In the genomic region with DNA sequence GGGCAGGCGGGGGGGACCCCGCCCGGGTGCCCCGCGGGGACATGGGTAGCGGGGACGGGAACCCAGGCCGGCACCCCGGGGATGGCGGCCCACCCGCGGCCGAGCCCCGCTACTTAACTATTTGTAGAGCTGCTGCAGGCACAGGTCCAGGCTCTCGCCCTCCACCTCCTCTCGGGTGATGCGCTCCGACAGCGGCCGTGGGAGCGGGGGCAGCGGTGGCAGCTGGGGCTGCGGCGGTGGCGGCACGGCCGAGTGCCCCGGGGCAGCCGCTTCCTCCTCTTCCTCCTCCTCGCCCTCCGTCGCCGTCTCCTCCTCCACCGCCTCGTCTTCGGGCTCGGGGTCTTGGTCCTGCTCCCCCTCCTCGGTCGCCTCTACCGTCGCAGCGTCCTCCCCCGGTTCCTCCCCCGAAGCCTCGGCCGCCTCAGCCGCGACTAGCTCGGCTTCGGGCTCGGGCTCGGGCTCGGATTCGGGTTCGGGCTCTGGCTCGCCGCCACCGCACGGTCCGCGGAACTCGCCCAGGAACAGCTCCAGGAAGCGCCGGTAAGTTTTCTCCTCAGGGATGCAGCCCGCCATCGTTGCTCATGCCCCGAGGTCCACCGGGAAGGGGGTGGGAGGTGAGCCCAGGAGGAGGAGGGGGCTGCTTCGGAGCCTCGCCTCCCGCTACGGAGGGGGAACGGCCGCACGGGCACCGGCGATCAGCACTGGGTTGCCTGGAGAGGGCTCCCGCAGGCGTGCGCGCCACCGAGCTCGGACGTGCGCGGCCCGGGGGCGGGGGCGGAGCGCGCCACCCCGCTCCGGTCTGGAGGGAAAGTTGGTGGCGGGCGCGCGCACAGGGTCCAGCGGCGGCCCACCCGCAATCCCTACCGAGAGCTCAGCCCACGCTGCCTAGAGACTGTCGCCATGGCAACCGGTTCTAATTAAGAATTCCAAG, we compare ENCODE assay signal across 8 mouse cellular contexts. TPM values are rescaled to one million over a fixed set of nuclear protein-coding genes. Genes with fewer than 3 reads are reported as not detected.
DNase-seq lines count a peak whose midpoint lies in the region; ATAC-seq lines count a peak whose summit lies in the region.

A gene (minus strand): TSS at position 693 of the 931 bp plus-strand sequence.

- H3K9me3 ChIP-seq in lung, embryonic 15.5 days, result no peaks in the 10 kb centered on the region

- peak within 1 kb of the TSS; percentile 100 for H3K4me2 ChIP-seq in lung, embryonic 15.5 days

- H3K27ac ChIP-seq in lung, embryonic 15.5 days, result no peak within 1 kb of the TSS

- peak within 1 kb of the TSS; percentile 46 for H3K9ac ChIP-seq in lung, embryonic 15.5 days

- peak; percentile 86 for DNase-seq in ES-CJ7 (ENCODE audit: low read depth, low spot score)
- peak; percentile 60 for DNase-seq in cerebellum, adult 8-10 months
- DNase-seq in forelimb bud, embryonic 11.5 days (ENCODE audit: low read depth, low spot score), result peak; percentile 83
- DNase-seq in layer of hippocampus, adult 9-10 months (ENCODE audit: low spot score), result peak; percentile 56
- peak; percentile 57 for DNase-seq in ovary, postnatal 10 days (ENCODE audit: low spot score)
- DNase-seq in thymus, postnatal 0 days (ENCODE audit: low spot score), result peak; percentile 67

- peaks cover 51% of the 10 kb centered on the region for H3K27me3 ChIP-seq in lung, embryonic 15.5 days

- H3K4me1 ChIP-seq in lung, embryonic 15.5 days, result peaks cover 10% of the 10 kb centered on the region

- under 1% methylated on average over 75 of the region's 104 CpGs for WGBS in lung, embryonic 15.5 days

- H3K4me3 ChIP-seq in lung, embryonic 15.5 days, result peak within 1 kb of the TSS; percentile 71

- ATAC-seq in hematopoietic stem cell, adult 5-6 weeks (replicated peaks in 1 of 2; ENCODE audit: insufficient read depth in 1 of 2, low FRiP score in 2 of 2, low TSS enrichment in 1 of 2, low read depth in 1 of 2, poor library complexity in 2 of 2, severe bottlenecking in 2 of 2), result peak; percentile 47 to 67
- ATAC-seq in lung, embryonic 15.5 days (ENCODE audit: borderline replicate concordance, extremely low read depth, low FRiP score, low TSS enrichment), result peak; percentile 86

- H3K36me3 ChIP-seq in lung, embryonic 15.5 days, result no peaks in the 10 kb centered on the region

RNA-seq across cellular contexts. Expression of the gene that starts here (rescaled TPM):
- total RNA-seq in hematopoietic stem cell, adult 5-6 weeks (2017), result 2.6 and 6.4 TPM in 2 replicates
- polyA plus RNA-seq in lung, embryonic 15.5 days (2015; fragmentation: Nextera tagmentation; extraction: Ambion mirVana), result 1.1 and 1.7 TPM in 2 replicates
- 2.1 and 2.4 TPM in 2 replicates for polyA plus RNA-seq in thymus, postnatal 0 days (2015; fragmentation: Nextera tagmentation; extraction: Ambion mirVana)
